Mouse (Mus musculus) spleen, postnatal 36 days (tissue): ENCODE data around the gene Ppfibp1.

Experiments
- DNase-seq, 2 experiments: peaks; one replicate each; pipeline ENCODE4 v3.0.0; 2022; ENCODE audit warnings: low spot score in 2 of 2, mixed read lengths in 1 of 2

Ppfibp1 gene

GRCm38 (mm10) chr6:146913489-146914198, 25.4 kb downstream of the Ppfibp1 start:
- no peak for DNase-seq

- DNase-seq = no peak
Measured at GRCm38 (mm10) chr6:146915808-146916207, 27.5 kb downstream of the Ppfibp1 start.

- DNase-seq = no peak
Measured at GRCm38 (mm10) chr6:146917396-146917795, 29.1 kb downstream of the Ppfibp1 start.

- no peak for DNase-seq
Measured at GRCm38 (mm10) chr6:146918341-146918740, 30.1 kb downstream of the Ppfibp1 start.

GRCm38 (mm10) chr6:146926415-146926980, 38.2 kb downstream of the Ppfibp1 start:
- DNase-seq = no peak

GRCm38 (mm10) chr6:146928108-146928507, 39.8 kb downstream of the Ppfibp1 start:
- no peak for DNase-seq

- DNase-seq = no peak
Measured at GRCm38 (mm10) chr6:146929031-146929430, 40.7 kb downstream of the Ppfibp1 start.

GRCm38 (mm10) chr6:146933123-146933522, 44.8 kb downstream of the Ppfibp1 start:
- no peak for DNase-seq

- DNase-seq = no peak
Measured at GRCm38 (mm10) chr6:146935957-146936356, 47.7 kb downstream of the Ppfibp1 start.

GRCm38 (mm10) chr6:146939026-146939425, 50.7 kb downstream of the Ppfibp1 start:
- DNase-seq = no peak

GRCm38 (mm10) chr6:146941505-146942275, 53.4 kb downstream of the Ppfibp1 start:
- DNase-seq = no peak

GRCm38 (mm10) chr6:146944009-146944408, 55.7 kb downstream of the Ppfibp1 start:
- no peak for DNase-seq

GRCm38 (mm10) chr6:146944830-146945229, 56.5 kb downstream of the Ppfibp1 start:
- no peak for DNase-seq

GRCm38 (mm10) chr6:146946327-146947029, 58.2 kb downstream of the Ppfibp1 start:
- DNase-seq = no peak

- no peak for DNase-seq
Measured at GRCm38 (mm10) chr6:146947186-146947585, 58.9 kb downstream of the Ppfibp1 start.

- DNase-seq = no peak
Measured at GRCm38 (mm10) chr6:146949682-146950453, 61.6 kb downstream of the Ppfibp1 start.

GRCm38 (mm10) chr6:146950454-146950832, 62.2 kb downstream of the Ppfibp1 start:
- DNase-seq = no peak

GRCm38 (mm10) chr6:146954258-146954657, 66.0 kb downstream of the Ppfibp1 start, which contains the start of gene 1700034J05Rik:
Gene 1700034J05Rik, minus strand, starts transcription at chr6:146954422.
- DNase-seq = no peak

- DNase-seq = no peak
Measured at GRCm38 (mm10) chr6:146955475-146955874, 67.2 kb downstream of the Ppfibp1 start.

GRCm38 (mm10) chr6:146955896-146956295, 67.6 kb downstream of the Ppfibp1 start:
- DNase-seq = peak; percentile 17 to 24

- no peak for DNase-seq
Measured at GRCm38 (mm10) chr6:146956961-146957360, 68.7 kb downstream of the Ppfibp1 start.
